Mouse (Mus musculus) A20 (cell line): ENCODE measurements at regions not wholly inside any gene's neighbourhood (a gene's known extent, or its start where the extent isn't known, plus 50 kb on each side); places are given as distances from the start of the nearest gene placed in this dataset.

ENCODE experiments used
- DNase-seq: peaks from one replicate; pipeline ENCODE4 v3.0.0-alpha.2; 2011; ENCODE audit warnings: low read depth, low spot score

DNA sequence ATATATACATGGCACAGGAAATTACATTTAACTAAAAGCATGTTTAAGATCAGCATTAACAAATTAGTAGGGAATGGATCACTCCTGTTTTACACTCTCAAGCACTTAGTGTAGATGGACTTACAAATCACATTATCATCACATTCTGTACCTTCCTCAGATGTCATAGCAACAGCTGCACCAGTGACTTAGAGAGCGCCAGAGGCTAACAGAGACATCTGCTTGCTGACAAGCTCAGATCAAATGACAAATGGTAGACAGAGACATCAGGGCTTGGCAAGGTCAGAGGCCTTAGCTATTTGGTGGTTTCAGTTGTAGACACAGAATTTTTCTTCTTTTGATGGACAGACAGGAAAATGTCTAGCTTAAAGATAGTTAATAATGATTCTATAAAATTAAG lies 897.5 kb upstream of the Slc10a2 start:
- peak; percentile 8 for DNase-seq

DNA sequence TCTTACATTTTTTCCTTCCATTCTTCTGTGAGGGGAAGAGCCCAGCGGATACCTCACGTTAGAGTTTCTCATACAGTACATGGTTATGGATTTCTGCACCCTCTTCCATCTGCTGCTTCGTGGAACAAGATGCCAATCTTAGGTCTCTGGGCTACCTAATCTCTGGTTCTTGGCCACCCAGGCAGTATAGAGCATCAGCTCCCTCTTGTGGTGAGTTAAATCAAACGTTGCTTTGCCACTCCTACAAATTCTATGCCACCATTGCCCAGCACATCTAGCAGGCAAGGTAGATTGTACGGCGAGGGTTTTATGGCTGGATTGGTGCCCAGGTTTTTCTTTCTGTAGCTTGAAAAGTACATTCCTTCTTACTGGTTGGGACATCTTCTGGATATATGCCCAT lies 889.7 kb upstream of the Slc10a2 start:
- peak; percentile 54 for DNase-seq

DNA sequence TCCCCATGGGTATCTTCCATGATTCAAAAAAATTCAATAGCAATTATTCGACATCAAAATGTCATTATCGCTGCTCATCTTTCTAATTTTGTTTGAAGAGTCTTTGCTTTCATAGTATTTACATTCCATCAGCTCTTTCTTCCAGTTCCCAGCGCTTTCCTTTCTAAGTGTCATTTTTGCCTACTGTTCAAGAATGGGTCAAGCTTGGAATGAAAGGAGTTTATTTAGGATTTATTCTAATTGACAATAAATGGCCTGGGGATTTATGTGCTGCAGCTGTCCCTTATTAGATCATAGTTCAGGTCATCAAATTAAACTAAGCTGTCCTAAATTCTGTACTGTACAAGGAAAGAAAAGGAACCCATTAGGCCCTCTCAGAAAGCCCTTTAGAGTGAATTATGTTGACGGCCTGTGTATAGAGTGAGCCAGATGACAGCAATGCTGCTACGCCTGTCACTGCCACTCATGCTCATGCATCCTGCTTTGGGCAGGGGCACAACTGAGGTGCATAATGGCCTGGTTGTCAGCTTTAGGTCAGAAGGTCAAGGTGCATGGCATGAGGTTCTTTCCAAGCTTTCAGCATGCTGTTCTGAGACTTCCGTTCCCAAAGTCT lies 860.4 kb upstream of the Slc10a2 start:
- DNase-seq, result no peak

DNA sequence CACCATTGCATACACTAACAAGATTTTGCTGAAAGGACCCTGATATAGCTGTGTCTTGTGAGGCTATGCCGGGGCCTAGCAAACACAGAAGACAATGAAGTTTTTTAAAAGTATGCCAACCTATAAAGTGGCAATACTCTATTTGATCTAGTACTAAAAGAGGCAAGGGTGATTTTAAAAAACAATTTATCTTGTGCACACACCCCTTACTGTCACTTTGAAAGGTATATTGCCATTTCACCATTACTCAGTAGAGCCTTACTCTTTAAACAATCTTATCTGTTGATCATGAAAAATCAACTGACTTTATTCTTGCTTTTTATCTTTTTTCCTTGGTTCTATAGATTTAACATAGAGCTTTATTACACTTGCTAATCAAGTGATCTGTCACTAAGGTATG lies 859.1 kb upstream of the Slc10a2 start:
- DNase-seq, result no peak

DNA sequence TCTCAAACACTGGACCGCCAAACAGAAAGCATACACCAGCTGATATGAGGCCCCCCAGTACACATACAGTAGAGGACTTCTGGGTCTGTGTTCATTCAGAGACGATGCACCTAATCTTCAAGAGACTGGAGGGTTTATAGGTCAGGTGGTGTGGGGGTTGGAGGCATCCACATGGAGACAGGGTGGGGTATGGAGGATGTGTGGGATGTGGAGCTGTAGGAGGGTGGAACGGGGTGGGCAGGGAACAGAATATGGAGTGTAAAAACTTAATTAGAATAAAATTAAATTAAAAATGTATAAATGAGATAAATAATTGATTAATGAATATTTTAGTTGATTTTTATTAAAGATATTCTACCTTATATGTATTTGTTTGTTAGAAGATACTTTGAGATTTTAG lies 832.9 kb upstream of the Slc10a2 start:
- no peak for DNase-seq

DNA sequence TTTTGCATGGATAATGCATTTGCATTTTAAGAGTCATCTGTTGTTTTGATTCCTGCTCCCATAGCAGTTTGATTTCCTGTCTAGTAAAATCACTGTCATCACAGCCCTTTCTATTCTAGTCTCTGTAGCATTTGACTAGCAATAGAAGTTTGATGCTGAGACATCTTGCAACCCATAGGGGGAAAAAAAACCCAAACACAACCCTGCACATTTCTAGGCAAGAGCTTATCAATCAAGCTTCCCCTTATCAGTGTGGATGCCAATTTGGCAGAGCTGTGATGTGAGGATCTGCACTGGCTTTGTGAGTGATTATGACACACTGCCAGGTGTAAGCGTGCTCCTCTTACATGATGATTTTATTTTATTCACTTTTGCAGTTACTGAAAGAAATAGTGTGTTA lies 813.0 kb upstream of the Slc10a2 start:
- peak; percentile 2 for DNase-seq
